Mouse (Mus musculus) forebrain, embryonic 10.5 days (tissue): ENCODE results near the gene Brwd1. TPM values are rescaled to one million over a fixed set of nuclear protein-coding genes. Genes with fewer than 3 reads are reported as not detected.
"Not testable (repeated sequence)": the region's sequence is repeated elsewhere in the genome, so short reads cannot be mapped to it uniquely, and the experiment has no call there.

Experiments used
- DNase-seq: peaks from one replicate; pipeline ENCODE4 v3.0.0-alpha.2; 2017; ENCODE audit warnings: low spot score; ENCODE audit errors: extremely low spot score
- H3K27ac ChIP-seq: fragments of 300-500 bp; sonication (generic); 2 replicates; pipeline ENCODE4 v1.5.1; 2016; ENCODE audit warnings: mild to moderate bottlenecking
- H3K27me3 ChIP-seq: fragments of 300-500 bp; sonication (generic); 2 replicates; pipeline ENCODE4 v1.6.1; 2016; ENCODE audit warnings: mild to moderate bottlenecking; ENCODE audit not compliant: poor library complexity, severe bottlenecking
- H3K36me3 ChIP-seq: fragments of 300-500 bp; sonication (generic); replicated peaks from 2 replicates; pipeline ENCODE4 v1.6.1; 2016; ENCODE audit warnings: mild to moderate bottlenecking, moderate library complexity
- H3K4me1 ChIP-seq: fragments of 300-500 bp; sonication (generic); 2 replicates; pipeline ENCODE4 v1.6.1; 2016
- H3K4me3 ChIP-seq: fragments of 300-500 bp; sonication (generic); 2 replicates; pipeline ENCODE4 v1.5.1; 2016; ENCODE audit warnings: mild to moderate bottlenecking, moderate library complexity
- H3K9me3 ChIP-seq: fragments of 300-500 bp; sonication (generic); 2 replicates; pipeline ENCODE4 v1.6.1; 2016; ENCODE audit warnings: mild to moderate bottlenecking, moderate library complexity
- WGBS: fragments of 180-500 bp; shearing (Covaris S2); methylation state at CpG from one replicate; pipeline ENCODE4 v1.1.7; 2016; 5-methylcytosine and 5-hydroxymethylcytosine counted together
- polyA plus RNA-seq: library from polyadenylated mRNA; unstranded; fragments of >200 nt; fragmentation: Nextera tagmentation; extraction: Ambion mirVana; gene quantifications from 2 replicates; pipeline ENCODE4 v1.2.1, GENCODE M21; 2016

Brwd1 gene
- 138 and 143 TPM in 2 replicates for polyA plus RNA-seq

- peaks cover 36% of the 10 kb centered on the region for H3K36me3 ChIP-seq
- WGBS: under 1% methylated on average over 91 of the region's 107 CpGs
- peak within 1 kb of the TSS; percentile 99 for H3K4me3 ChIP-seq
- H3K9me3 ChIP-seq: no peaks in the 10 kb centered on the region
- H3K27ac ChIP-seq: peak within 1 kb of the TSS; percentile 96
- H3K4me1 ChIP-seq: peaks cover 25% of the 10 kb centered on the region
- no peaks in the 10 kb centered on the region for H3K27me3 ChIP-seq
- peak; percentile 88 for DNase-seq
These were observed at the start of gene Brwd1 for GRCm38 (mm10) chr16:96082301-96083178. Brwd1 (minus strand) TSS chr16:96082526.

DNA sequence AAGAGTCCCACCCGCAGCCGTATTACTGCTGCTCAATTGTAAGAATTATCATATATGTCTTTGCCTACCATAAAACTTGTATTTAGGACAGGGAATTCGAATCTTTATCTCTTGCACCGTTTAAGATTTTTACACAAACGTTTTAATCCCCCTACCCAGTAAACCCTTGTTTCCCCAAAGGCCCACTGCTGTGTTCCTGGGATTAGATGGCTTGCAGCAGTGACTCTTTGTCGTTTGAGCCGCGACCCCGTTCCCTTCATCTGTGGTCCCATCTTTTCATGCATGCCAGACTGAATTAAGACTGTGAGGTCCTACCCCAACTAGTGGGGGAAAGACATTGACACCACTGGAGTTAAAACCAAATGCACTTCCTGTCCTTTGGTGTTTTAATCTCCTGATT is 46.1 kb upstream of the Brwd1 start:
- peak overlapping the region; percentile 99 for H3K27ac ChIP-seq
- peak overlapping the region; percentile 96 for H3K4me3 ChIP-seq
- peaks cover 32% of the 10 kb centered on the region for H3K36me3 ChIP-seq
- WGBS: under 1% methylated on average over 9 of the region's 9 CpGs
- no peaks in the 10 kb centered on the region for H3K27me3 ChIP-seq
- H3K4me1 ChIP-seq: peaks cover 40% of the 10 kb centered on the region
- H3K9me3 ChIP-seq: no peaks in the 10 kb centered on the region
- DNase-seq: peak; percentile 36

GRCm38 (mm10) chr16:96127657-96128344 is 45.5 kb upstream of the Brwd1 start, which contains the start of gene Hmgn1:
Hmgn1 (minus strand) TSS chr16:96127729.
- DNase-seq: peak; percentile 98
- under 1% methylated on average over 58 of the region's 72 CpGs for WGBS
- Histone ChIP-seq H3K27me3 (no peaks in the 10 kb centered on the region), H3K27ac (peak within 1 kb of the TSS; percentile 99), H3K4me1 (peaks cover 40% of the 10 kb centered on the region), H3K4me3 (peak within 1 kb of the TSS; percentile 96), H3K36me3 (peaks cover 38% of the 10 kb centered on the region), H3K9me3 (no peaks in the 10 kb centered on the region)

GRCm38 (mm10) chr16:96127288-96127656 is 44.9 kb upstream of the Brwd1 start:
- no peaks in the 10 kb centered on the region for H3K27me3 ChIP-seq
- under 1% methylated on average over 52 of the region's 52 CpGs for WGBS
- H3K27ac ChIP-seq: peak overlapping the region; percentile 99
- no peaks in the 10 kb centered on the region for H3K9me3 ChIP-seq
- H3K36me3 ChIP-seq: peaks cover 44% of the 10 kb centered on the region
- DNase-seq: no peak
- H3K4me1 ChIP-seq: peaks cover 40% of the 10 kb centered on the region
- peak overlapping the region; percentile 96 for H3K4me3 ChIP-seq

- peaks cover 49% of the 10 kb centered on the region for H3K36me3 ChIP-seq
- peak; percentile 41 for DNase-seq
- no peaks in the 10 kb centered on the region for H3K9me3 ChIP-seq
- 10% methylated on average over 19 of the region's 19 CpGs for WGBS
- H3K27me3 ChIP-seq: no peaks in the 10 kb centered on the region
- H3K27ac ChIP-seq: peak overlapping the region; percentile 99
- H3K4me1 ChIP-seq: peaks cover 40% of the 10 kb centered on the region
- H3K4me3 ChIP-seq: peak overlapping the region; percentile 96
These were observed 44.4 kb upstream of the Brwd1 start for GRCm38 (mm10) chr16:96126684-96127171.

GRCm38 (mm10) chr16:96120022-96120623 is 37.8 kb upstream of the Brwd1 start:
- H3K27ac ChIP-seq: no peak overlapping the region
- 80% methylated on average over 4 of the region's 4 CpGs for WGBS
- peaks cover 10% of the 10 kb centered on the region for H3K4me1 ChIP-seq
- H3K9me3 ChIP-seq: no peaks in the 10 kb centered on the region
- DNase-seq: no peak
- no peak overlapping the region for H3K4me3 ChIP-seq
- no peaks in the 10 kb centered on the region for H3K27me3 ChIP-seq
- H3K36me3 ChIP-seq: peaks cover 56% of the 10 kb centered on the region

GRCm38 (mm10) chr16:96114729-96115128 is 32.4 kb upstream of the Brwd1 start:
- 0 out of 2 replicates have a peak, but pooled peaks cover 5% of the 10 kb centered on the region for H3K36me3 ChIP-seq
- no peak overlapping the region for H3K27ac ChIP-seq
- 48% methylated on average over 4 of the region's 4 CpGs for WGBS
- no peak overlapping the region for H3K4me3 ChIP-seq
- H3K27me3 ChIP-seq: no peaks in the 10 kb centered on the region
- H3K9me3 ChIP-seq: no peaks in the 10 kb centered on the region
- no peak for DNase-seq
- no peaks in the 10 kb centered on the region for H3K4me1 ChIP-seq

DNA sequence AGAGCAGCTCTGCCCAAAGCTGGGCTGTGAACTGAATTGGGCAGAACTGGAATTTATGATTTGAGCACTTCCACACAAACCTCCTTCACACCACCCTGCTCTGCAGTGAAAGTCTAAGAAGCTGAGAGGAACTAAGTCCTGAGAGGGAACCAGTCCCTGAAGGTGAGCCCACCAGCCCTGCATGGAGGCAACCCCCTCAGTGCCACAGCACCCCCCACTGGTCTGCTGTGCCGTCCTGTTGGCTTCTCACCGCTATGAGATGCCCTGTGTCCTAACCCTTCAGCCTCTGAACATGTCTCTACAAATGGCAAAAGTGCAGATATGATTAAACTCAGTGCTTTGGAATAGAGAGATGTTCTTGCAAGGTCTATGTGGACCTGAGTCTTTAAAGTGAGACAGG is 30.4 kb upstream of the Brwd1 start:
- Histone ChIP-seq H3K27ac (no peak overlapping the region), H3K4me3 (no peak overlapping the region), H3K27me3 (no peaks in the 10 kb centered on the region), H3K36me3 (no peaks in the 10 kb centered on the region), H3K9me3 (no peaks in the 10 kb centered on the region), H3K4me1 (no peaks in the 10 kb centered on the region)
- WGBS: 58% methylated on average over 2 of the region's 2 CpGs
- DNase-seq: no peak

- Histone ChIP-seq H3K27ac (no peak overlapping the region), H3K9me3 (no peaks in the 10 kb centered on the region), H3K4me3 (no peak overlapping the region), H3K4me1 (no peaks in the 10 kb centered on the region), H3K36me3 (no peaks in the 10 kb centered on the region), H3K27me3 (no peaks in the 10 kb centered on the region)
- no peak for DNase-seq
- WGBS: 94% methylated on average over 5 of the region's 5 CpGs
These were observed 28.5 kb upstream of the Brwd1 start for GRCm38 (mm10) chr16:96110655-96111345.

GRCm38 (mm10) chr16:96109673-96110072 is 27.3 kb upstream of the Brwd1 start:
- 75% methylated on average over 4 of the region's 4 CpGs for WGBS
- Histone ChIP-seq H3K36me3 (no peaks in the 10 kb centered on the region), H3K4me1 (no peaks in the 10 kb centered on the region), H3K4me3 (no peak overlapping the region), H3K27ac (no peak overlapping the region), H3K9me3 (no peaks in the 10 kb centered on the region), H3K27me3 (no peaks in the 10 kb centered on the region)
- DNase-seq: no peak

GRCm38 (mm10) chr16:96103036-96103435 is 20.7 kb upstream of the Brwd1 start:
- no peaks in the 10 kb centered on the region for H3K36me3 ChIP-seq
- H3K4me1 ChIP-seq: no peaks in the 10 kb centered on the region
- no peak overlapping the region for H3K4me3 ChIP-seq
- no peaks in the 10 kb centered on the region for H3K27me3 ChIP-seq
- H3K27ac ChIP-seq: no peak overlapping the region
- 51% methylated on average over 2 of the region's 2 CpGs for WGBS
- H3K9me3 ChIP-seq: no peaks in the 10 kb centered on the region
- no peak for DNase-seq

DNA sequence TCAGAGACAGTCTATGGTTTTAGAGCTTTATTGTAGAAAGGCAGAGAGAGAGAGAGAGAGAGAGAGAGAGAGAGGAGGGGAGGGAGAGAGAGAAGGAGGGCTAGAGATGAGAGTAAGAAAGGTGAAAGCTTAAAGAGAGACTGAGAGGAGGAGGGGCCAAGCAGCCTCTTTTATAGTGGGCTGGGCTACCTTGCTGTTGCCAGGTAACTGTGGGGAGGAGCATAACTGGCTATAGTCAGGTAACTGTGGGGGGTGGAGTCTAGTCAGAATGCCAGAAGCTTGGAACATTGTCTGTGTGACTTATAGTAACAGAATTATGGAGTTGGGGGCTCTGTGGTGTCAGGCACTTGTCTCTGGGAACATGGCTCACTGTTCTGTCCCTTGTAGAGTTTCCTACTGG is 15.5 kb upstream of the Brwd1 start:
- DNase-seq, H3K27me3 ChIP-seq, H3K9me3 ChIP-seq, H3K4me1 ChIP-seq, H3K36me3 ChIP-seq, H3K4me3 ChIP-seq, H3K27ac ChIP-seq: not testable (repeated sequence)
